Mouse (Mus musculus) layer of hippocampus, adult 9-11 months (tissue): ENCODE measurements around the gene Ap2a1.

Experiments
- DNase-seq: peaks from one replicate; pipeline ENCODE4 v3.0.0; 2022

Gene Ap2a1

DNA sequence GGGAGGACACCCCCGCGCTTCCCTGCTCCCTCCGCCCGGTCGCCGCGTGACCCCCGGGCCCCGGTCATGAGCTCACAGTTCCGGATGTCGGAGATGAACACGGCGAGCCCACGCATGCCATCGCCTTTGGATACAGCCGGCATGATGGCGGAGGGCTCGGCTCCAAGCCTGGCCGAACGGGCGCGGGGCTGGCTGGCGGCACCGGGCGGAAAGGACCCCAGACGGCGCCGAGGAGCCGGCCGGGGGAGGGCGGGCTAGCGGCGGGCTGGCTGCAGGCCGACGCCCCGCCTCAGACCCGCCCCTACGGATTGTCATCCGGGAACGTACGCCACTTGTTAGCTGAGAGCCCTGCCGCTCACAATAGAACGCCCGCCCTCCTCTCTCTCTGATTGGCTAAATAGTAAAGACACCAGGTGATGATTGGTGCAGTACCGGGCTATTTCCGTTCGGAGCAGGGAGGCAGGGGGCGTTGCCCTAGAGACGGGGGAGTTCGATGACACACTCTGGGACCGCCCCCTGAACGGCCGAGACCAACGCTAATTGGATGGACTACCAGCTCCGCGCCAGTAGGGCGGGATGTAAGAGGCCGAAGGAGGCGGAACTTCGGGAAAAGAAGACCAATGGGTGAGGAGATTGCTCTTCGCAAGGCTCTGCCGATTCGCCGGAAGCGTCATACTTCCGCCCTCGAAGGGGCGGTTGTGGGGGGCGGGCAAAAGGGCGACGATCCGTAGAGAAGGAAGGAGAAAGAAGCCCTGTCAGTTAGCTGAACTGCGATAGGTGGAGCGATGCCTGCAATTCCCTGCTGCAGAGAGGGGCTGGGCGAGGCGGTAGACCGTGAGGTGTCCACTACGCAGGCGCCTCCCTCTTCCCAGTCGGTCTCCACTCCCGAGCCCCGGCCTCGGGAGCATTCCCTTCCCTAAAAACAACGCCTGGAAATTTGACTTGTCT lies at the start of gene Ap2a1:
TSS of gene Ap2a1 (minus strand) at position 293 of the 948 bp plus-strand sequence.
- DNase-seq = peak; percentile 100

DNA sequence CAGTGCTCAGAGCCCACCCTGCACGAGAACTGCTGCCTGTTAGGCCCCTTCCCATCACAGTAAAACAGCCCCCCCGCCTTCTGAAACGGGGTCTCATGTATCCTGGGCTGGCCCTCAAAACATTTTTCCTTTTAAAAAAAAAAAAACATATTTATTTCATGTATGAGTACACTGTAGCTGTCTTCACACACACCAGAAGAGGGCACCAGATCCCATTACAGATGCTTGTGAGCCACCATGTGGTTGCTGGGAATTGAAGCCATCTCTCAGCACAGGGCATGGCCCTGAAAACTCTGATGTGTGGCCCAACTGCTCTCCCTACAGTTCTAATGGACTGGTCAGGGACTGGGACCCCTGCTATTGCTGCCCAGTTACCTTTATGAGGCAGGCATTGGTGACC lies 49.0 kb upstream of the Ap2a1 start:
- DNase-seq = no peak

DNA sequence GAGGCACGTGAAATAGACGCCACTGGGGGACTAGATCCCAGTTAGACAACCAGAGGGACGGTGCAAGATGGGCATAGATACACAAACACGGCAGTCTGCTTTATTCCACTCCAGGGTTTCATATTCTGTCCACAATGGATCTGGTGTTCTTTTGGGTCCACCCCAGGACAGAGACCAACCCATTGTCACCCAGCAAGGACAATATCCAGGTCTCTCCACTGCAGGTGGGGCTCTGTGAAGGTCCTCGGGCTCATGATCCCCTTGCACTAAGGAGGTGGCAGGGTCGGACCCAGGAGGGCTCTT lies 45.8 kb upstream of the Ap2a1 start:
- DNase-seq = no peak

DNA sequence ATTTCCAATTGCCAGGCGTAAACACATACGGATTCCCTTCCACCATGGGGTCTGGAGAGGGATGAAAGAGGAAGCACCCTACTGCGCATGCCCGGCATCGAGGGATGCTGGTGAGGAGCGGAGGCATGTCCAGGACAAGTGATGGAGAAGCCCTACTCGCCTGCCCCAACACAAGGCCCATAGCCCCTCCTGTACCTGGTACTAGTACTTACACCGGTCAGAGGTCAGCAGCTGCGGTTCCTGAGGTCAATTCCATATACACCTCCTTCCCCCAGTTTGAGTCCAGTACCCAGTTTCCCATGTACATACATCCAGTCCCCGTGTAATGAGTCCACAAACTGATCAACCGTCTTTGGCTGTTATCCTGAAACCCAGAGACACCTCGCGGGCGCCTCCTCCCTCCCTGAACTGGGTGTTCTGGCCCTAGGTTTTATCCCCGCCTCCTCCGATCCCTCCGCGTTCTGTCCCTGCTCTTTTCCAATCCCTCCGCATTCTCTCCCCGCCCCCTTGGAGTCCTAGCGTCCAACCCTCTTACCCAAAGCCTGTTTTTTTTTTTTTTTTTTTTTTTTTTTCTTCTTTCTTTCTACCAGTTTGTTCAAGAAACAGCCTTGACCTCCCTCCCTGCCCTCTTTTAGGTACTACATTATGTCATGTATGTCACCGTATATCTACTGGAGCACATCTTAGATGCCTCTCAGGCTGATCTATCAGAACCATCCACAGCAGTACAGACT lies 45.3 kb upstream of the Ap2a1 start, which contains the start of gene Cpt1c:
TSS of gene Cpt1c (minus strand) at position 469 of the 734 bp plus-strand sequence.
- peak; percentile 88 for DNase-seq

DNA sequence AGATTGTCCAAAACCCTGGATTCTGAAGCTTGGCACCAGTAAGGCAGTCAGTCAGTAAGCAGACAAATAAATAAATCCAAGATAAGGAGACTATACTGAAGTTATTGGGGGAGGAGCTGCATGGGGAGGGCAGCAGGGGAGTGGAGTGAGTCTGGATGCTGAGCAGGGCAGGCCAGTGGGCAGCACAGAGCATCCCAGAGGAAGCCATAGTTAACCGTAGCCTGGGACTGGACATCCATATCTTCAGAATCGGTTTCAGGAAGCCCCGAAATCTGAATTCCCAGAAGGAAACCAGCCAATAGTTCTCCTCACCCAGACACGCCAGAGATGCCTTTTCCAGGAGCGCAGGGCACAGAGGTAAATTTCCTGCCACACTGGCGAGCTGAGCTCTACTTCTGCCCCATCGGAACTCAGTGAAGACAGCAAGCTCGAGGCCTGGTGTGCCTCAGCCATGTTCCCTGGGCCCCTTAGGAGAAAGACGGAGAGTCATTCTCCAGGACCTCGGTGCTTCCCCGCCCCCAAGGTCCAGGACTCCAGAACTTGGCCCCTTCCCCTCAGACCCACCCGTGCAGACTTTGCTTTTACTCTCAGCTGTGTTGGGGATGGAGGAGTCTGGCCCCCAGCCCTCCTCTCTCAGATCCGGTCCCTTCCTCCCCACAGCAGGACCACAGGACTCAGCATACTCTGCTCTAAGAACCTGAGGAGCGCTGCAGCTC lies 44.3 kb upstream of the Ap2a1 start:
- DNase-seq = no peak

DNA sequence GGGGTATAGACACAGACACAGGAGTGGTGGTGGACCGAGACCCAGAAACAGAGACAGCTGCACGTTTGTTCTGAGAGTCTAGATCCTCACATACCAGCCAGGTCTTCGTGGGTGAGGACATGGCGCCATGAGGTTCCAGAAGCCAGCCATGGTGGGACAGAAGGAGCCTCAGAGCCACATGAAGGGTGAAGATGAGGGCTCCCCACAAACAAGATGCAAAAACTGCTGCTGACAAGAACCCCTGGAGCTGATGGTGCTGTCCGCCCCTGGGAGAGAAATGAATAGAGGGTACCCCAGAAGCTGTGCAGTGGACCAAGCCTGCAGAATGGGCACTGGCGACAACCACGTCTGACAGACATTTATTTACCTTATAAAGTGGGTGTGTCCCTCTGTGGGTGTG lies 41.8 kb upstream of the Ap2a1 start:
- DNase-seq = no peak

DNA sequence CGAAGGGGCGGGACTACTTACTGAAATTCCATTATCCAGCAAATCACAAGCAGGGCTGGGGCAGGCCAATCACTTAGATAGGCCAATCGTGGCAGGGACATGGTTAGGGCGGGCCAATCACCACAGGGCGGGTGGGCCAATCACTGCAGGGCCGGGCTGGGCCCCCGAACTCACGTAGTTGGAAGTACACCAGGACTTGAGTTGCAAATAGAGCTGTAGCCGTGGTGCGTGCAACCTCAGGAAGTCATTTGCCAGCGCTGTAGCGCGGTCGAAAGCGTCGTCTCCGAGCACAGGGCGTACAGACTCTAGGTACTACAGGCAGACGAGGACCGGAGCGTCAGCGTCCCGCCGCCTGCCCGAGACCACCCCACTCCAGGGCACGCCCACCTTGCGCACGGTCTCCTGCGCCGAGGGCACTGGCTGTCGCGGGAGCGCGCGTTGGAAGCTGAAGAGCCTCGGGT lies 41.0 kb upstream of the Ap2a1 start:
- DNase-seq = peak; percentile 92

DNA sequence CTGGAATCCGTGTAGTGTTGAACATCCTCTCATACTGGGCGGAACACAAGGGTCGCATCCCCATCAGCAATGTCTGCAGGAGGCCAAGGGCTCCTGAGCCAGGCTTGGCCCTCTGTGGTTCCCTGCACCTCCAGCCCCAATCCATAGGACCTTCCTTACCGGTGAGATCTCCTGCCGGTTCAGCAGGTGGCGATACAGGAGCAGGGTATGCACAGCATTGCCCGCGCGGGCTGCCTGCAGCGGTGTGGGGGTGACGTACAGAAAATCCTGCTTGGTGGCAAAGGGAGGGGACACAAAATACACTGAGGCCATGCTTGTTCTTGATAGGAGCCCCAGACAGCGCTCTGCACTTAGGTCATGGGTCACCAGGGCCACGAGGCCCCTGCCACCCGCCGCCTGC lies 37.3 kb upstream of the Ap2a1 start:
- no peak for DNase-seq

DNA sequence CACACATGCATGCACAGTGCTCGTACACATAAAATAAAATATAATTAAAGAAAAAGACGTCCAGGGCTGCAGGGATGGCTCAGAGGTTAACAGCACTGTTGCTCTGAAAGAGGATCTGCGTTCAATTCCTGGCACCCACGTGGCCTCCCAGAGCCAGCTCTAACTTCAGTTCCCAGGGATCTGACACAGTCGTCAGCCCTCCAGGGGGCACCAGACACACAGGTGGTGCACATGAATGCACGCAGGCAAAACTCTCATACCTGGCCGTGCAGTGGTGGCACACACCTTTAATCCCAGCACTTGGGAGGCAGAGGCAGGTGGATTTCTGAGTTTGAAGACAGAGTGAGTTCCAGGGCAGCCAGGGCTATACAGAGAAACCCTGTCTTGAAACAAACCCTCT lies 36.7 kb upstream of the Ap2a1 start:
- DNase-seq = no peak

DNA sequence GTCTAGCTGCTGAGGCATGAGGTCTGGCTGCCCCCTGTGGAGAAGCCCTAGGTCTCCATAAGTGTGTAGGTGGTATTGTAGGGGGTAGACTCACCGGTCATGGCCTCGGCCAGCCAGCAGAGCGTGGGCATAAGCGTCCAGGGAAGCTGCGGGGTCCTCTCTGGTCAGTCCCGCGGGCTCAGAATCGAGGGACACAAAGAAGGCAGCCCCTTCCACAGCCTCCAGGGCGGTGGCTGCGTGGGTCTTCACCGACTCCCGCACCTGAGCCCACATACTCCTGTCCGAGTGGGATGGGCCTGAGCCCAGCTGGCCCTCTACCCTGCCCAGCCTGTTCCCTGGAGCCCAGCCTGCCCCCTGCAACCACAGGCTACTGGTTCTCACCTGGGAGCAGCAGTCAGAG lies 35.7 kb upstream of the Ap2a1 start:
- no peak for DNase-seq

DNA sequence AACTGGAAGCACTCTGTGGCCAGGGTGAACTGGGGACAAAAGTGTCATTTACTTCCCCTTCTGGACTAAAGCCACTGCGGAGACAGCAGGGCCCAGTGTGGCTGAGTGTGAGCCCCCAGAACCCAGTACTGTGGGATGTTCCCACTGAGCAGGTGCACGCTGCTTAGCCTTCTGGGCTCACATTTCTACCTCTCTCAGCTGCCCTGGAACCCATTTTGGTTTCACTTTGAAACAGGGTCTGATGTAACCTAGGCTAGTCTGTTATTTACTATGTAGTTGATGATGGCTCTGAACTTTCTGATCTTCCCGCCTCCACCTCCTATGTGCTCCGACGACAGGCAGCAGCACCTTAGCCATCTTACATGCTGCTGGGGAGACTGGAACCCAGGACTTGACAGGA lies 33.5 kb upstream of the Ap2a1 start:
- DNase-seq = no peak

DNA sequence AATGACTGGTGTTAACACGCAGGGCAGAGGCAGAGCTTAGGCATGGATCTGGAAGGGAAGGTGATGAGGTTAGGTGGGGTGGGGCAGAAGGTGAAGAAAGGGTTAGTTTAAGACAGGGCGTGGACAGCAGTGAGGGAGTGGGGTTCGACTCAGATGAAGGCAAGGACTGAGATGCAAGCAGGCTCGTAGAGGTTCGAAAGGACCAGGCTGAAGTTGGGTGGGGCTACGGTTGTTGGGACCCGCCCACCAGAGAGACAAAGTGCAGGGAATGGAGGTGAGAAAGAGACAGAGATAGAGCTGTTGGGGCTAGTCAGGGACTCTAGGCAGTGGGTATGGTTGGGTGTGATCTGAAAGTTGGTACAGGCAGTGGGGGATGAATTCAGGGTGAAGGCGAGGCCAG lies 33.0 kb upstream of the Ap2a1 start:
- no peak for DNase-seq

DNA sequence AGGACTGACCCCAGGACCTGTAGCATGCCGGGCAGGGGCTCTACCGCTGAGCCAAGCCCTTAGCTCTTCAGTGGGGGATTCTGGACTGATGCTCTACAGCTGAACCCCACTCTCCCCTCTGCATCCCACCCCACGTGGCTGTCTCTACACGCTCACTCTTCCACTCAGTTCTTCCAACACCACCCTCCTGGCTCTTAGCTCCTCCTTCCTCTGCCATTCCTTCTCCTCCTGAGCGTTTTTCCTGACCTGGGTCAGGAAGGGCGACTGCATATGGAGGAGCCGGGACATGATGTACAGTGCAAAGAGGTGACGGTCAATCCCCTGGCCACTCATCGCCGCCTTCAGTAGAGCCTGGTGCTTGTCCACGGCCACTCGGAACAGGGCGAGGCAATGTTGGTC lies 31.2 kb upstream of the Ap2a1 start:
- DNase-seq = no peak

DNA sequence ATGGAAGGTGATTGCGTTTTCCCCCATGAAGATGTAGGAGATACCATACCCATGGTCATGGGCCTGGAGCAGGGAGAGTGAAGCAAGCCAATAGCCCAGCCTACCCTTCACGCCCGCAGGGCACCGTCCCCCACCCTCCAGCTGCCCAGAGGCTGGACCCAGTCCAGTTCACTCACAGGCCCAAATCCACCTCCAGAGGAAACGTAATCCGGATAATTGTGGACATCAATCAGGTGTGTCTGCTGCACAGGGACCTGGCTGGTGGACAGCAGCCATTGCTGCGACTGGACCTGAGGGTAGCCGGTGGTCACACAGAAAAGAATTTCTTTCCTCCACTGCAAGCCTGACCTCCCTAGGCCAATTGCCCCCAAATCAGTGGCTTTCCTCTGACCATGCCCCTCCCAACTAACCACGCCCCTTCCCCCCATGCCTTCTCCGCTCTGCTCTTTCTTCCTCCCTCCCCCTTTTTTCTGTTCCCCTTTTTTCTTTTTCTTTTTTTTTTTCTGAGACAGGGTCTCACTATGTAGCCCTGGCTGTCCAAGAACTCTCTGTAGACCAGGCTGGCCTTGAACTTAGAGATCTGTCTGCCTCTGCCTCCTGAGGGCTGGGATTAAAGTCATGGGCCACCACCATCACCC lies 30.7 kb upstream of the Ap2a1 start:
- no peak for DNase-seq

DNA sequence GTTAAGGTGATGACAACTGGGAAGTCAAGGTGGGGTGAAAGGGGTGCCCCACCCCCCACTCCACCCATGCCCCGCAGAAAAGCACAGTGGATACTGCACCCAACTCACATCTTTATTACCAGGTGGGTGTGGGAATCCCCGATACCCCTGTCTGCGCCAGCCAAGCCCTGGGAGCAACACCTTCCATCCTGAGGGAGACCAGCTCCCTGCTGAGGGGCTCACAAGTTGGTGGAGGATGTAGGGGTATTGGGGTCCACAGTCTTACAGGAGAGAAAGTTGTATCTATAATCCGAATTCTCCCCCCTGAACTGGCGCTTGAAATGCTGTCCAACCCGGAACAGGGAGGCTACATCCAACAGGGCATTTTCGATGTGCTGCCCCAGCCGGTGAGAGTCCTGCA lies 30.0 kb upstream of the Ap2a1 start:
- DNase-seq = no peak

DNA sequence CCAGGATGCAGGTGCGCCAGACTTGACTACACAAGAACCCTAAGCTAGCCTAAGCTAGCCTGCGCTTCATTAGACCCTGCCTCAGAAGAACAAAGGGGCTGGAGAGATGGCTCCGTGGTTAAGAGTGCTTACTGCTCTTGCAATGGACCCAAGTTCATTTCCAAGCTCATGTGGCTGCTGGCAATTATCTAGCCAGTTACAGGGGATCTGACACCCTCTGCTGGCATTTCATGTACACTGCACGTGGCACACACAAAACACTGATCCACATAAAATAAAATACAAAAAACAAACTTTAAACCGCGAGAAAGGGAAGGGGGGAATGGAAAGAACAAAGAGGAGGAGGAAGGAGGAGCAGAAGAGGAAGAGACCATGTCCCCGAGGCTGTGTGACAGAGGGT lies 28.9 kb upstream of the Ap2a1 start:
- DNase-seq = no peak

DNA sequence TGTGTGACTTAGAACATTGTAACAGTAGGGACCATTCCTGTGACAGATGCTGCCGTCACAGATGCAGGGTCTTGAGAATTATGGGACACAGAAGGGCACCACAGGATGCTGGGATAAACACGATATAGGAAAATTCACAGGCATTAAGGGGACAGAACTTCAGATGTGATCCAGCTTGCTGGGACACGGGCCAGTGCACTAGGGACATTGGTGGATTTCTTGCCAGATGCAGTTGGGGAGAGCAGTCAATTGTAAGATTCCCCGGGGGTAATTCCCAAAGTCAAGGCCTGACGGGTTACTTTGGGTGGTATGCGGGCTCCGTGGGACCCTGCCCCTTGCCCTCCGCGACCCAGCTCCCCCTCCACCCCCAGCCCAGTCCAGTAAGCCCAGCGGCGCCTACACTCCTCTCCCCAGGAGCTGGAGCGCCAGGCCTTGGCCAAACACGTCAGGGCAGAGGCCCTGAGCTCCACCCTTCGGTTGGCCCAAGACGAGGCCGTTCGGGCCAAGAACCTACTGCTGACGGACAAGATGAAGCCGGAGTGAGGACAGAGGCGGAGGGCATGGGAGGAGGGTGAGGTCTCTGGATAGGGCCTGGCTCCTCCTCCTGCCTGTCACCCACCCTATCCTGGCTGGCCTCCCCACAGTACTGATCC lies 28.0 kb upstream of the Ap2a1 start:
- no peak for DNase-seq

DNA sequence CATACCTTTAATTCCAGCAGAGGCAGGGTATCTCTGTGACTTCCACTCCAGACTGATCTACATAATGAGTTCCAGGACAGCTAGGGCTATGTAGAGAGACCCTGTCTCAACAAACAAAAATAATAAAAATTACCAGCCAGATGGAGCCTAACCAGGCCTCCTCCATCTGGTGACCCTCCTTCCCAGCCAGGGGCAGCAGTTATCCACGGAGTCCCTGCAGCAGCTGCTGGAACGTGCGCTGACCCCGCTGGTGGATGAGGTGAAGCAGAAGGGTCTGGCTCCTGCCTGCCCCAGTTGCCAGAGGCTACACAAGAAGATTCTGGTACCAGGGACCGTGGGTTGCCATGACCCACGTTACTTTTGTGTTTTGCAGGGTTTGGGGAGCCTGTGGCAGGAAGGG lies 27.0 kb upstream of the Ap2a1 start:
- DNase-seq = no peak

DNA sequence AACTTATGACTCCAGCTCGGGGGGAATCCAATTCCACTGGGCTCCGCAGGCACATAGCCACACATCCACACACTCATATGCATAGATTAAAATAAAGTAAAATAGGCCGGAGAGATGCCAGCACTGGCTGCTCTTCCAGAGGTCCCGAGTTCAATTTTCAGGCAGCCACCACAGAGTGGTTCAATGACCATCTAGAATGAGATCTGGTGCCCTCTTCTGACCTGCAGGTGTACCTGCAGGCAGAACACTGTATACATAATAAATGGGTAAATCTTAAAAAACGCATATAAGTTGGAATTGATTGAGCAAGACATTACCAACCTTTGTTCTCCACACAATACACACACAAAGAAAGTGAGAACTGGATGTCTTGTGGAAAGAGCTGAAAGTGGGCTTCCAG lies 26.3 kb upstream of the Ap2a1 start:
- no peak for DNase-seq

DNA sequence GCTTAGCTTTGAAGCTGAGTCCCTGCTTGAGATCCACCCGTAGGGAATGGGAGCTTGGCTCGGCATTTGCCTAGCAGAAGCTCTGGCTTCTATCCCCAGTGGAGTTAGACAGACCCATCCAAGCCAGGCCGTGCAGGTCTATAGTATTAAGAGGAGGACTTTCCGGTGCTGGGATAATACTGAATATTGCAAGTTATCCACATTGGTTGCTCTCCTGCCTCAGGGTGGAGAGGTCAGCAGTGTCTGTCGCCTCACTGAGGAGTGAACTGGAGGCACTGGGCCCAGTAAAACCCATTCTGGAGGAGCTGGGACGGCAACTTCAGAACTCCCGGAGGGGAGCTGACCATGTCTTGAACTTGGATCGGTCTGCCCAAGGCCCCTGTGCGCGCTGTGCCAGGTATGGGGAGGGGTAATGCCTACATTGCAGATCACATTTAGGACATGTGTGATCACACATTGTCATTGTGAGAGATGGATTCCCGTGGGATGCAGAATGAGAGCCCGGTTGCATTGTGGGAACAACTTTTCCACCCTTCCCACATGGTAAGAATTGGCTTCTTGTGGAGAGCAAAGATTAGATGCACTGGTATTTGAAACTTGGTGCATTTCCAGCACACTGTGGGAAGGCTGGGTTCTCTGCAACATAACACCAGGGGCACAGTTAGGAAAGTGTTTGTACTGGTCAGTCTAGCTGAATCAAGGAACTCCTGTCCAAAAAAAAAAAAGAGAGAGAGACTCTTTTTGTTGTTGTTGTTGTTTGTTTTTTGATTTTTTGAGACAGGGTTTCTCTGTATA lies 25.0 kb upstream of the Ap2a1 start:
- DNase-seq = no peak

DNA sequence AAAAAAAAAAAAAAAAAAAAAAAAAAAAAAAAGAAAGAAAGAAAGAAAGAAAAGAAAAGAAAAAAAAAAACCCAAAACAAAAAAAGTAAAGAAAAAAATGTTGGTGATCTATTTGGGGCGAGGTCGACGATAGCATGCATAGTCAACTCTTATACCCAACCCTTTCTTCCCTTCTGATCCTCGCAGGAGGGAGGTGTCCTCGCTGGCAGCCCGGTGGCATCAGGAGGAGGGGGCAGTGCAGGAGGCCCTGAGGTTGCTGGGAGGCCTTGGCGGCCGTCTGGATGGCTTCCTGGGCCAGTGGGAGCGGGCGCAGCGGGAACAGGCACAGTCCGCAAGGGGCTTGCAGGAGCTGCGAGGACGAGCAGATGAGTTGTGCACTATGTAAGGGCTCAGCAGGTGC lies 24.3 kb upstream of the Ap2a1 start:
- DNase-seq = no peak
